Mouse (Mus musculus): Measurements from ENCODE around the gene Ubr2. TPM values are rescaled to one million over a fixed set of nuclear protein-coding genes. Genes with fewer than 3 reads are reported as not detected.
A peak's percentile ranks its signal among the peaks of the same experiment; 100 is the strongest.

The Ubr2 gene
- total and polyA plus RNA-seq, 3 experiments = 15.3 to 353 (median 33.8) TPM

GRCm38 (mm10) chr17:46889450-46890084 lies 120.8 kb downstream of the Ubr2 start:
- TF ChIP-seq MXI1 (IDR thresholded peaks at IDR 0.05; ENCODE audit: low read depth, low read length) (no peak), NRF1 (IDR thresholded peaks at IDR 0.05; ENCODE audit: insufficient read depth, low read depth, low read length, poor library complexity, severe bottlenecking) (peak; percentile 32; the same call in 1 of the 2 replicates), ZNF384 (IDR thresholded peaks at IDR 0.05; ENCODE audit: low read depth, low read length) (no peak; the same call in 1 of the 2 replicates), CHD1 (IDR thresholded peaks at IDR 0.05; ENCODE audit: low read depth, low read length) (0 out of 2 replicates have a peak, but pooled peaks have one; percentile 1), MYC (IDR thresholded peaks at IDR 0.05; ENCODE audit: low read depth, low read length) (no peak), TCF12 (IDR thresholded peaks at IDR 0.05; ENCODE audit: low read depth, low read length) (no peak), MYB (IDR thresholded peaks at IDR 0.05; ENCODE audit: low read depth, low read length) (no peak), USF1 (IDR thresholded peaks at IDR 0.05; ENCODE audit: low read depth, low read length) (no peak), CHD2 (IDR thresholded peaks at IDR 0.05; ENCODE audit: low read length) (no peak), MAZ (IDR thresholded peaks at IDR 0.05; ENCODE audit: low read depth, low read length) (peak; percentile 32; the same call in 1 of the 2 replicates), CTCF (IDR thresholded peaks at IDR 0.05 in 2 of 3, conservative IDR thresholded peaks at IDR 0.05 in 1 of 3; ENCODE audit: control insufficient read depth in 1 of 3, insufficient read depth in 1 of 3, low read depth in 2 of 3, low read length in 3 of 3, poor library complexity in 1 of 3, severe bottlenecking in 1 of 3) (no peak), BHLHE40 (IDR thresholded peaks at IDR 0.05; ENCODE audit: borderline replicate concordance, low read depth, low read length) (peak; percentile 16; the same call in 1 of the 2 replicates), POLR2A (IDR thresholded peaks at IDR 0.05; ENCODE audit: control insufficient read depth in 1 of 2, insufficient read depth in 1 of 2, low read depth in 1 of 2, low read length in 2 of 2, poor library complexity in 1 of 2) (peak; percentile 58 to 60; a peak in 2 of 4 replicates), ZMIZ1 (IDR thresholded peaks at IDR 0.05; ENCODE audit: low read depth, low read length) (no peak; the same call in 1 of the 2 replicates), POLR2AphosphoS5 (IDR thresholded peaks at IDR 0.05; ENCODE audit: borderline replicate concordance, low read depth, low read length) (no peak), KAT2A (conservative IDR thresholded peaks at IDR 0.05; ENCODE audit: low read depth, low read length) (no peak), GABPA (IDR thresholded peaks at IDR 0.05; ENCODE audit: low read depth, low read length) (no peak), JUND (IDR thresholded peaks at IDR 0.05; ENCODE audit: low read depth, low read length) (no peak), SMC3 (IDR thresholded peaks at IDR 0.05; ENCODE audit: low read depth, low read length) (no peak), UBTF (IDR thresholded peaks at IDR 0.05; ENCODE audit: borderline replicate concordance, insufficient read depth, low read depth, low read length) (0 out of 2 replicates have a peak, but pooled peaks have one; percentile 68), NELFE (IDR thresholded peaks at IDR 0.05; ENCODE audit: low read depth, low read length) (peak; percentile 55)
- H3K4me1 ChIP-seq (ENCODE audit: control insufficient read depth in 1 of 2, insufficient read depth in 2 of 2, low read length in 2 of 2) = peaks cover 10 to 34% of the 10 kb centered on the region in 2 experiments; a peak in 3 of 4 replicates
- DNase-seq (ENCODE audit: low read depth, low spot score) = peak; percentile 79

More at GRCm38 (mm10) chr17:46889450-46890084, 120.8 kb downstream of the Ubr2 start:
- no peaks in the 10 kb centered on the region for H3K9me3 ChIP-seq (replicated peaks; ENCODE audit: insufficient read depth, low read length)
- H3K27ac ChIP-seq (ENCODE audit: control insufficient read depth, low read depth, low read length) = peak overlapping the region; percentile 83
- H3K36me3 ChIP-seq (ENCODE audit: control insufficient read depth in 1 of 2, insufficient read depth in 2 of 2, low read length in 2 of 2) = peaks cover 0 to 21% of the 10 kb centered on the region in 2 experiments; a peak in 2 of 4 replicates
- peak overlapping the region; percentile 90 for H3K9ac ChIP-seq (ENCODE audit: control insufficient read depth, low read depth, low read length, poor library complexity, severe bottlenecking)
- H3K27me3 ChIP-seq (ENCODE audit: control insufficient read depth in 1 of 2, insufficient read depth in 2 of 2, low read length in 2 of 2) = no peaks in the 10 kb centered on the region
- H3K4me3 ChIP-seq (ENCODE audit: control insufficient read depth in 1 of 2, insufficient read depth in 1 of 2, low read depth in 2 of 2, low read length in 2 of 2) = peak overlapping the region; percentile 65 to 86
- H3K79me2 ChIP-seq (ENCODE audit: control insufficient read depth, insufficient read depth, low read length, poor library complexity) = peaks cover 23% of the 10 kb centered on the region

Measured in MEL (cell line).